Mouse (Mus musculus) CH12.LX (cell line): ENCODE measurements around the gene Sgms1.

ENCODE experiments used
- CHD2 ChIP-seq: IDR thresholded peaks from 2 replicates; pipeline ENCODE4 v1.6.1; 2011; ENCODE audit warnings: low read length, improper control_type of control experiment
- CTCF ChIP-seq, 2 experiments: IDR thresholded peaks in 1 of 2; conservative IDR thresholded peaks in 1 of 2; 2 replicates each; pipeline ENCODE4 v1.5.1; 2011 to 2012; ENCODE audit warnings: low read depth in 2 of 2, low read length in 2 of 2, improper control_type of control experiment in 1 of 2, inconsistent platforms in 1 of 2, mild to moderate bottlenecking in 1 of 2, moderate library complexity in 1 of 2
- E2F4 ChIP-seq: IDR thresholded peaks from 2 replicates; pipeline ENCODE4 v1.6.1; 2011; ENCODE audit warnings: low read depth, low read length, improper control_type of control experiment; ENCODE audit not compliant: insufficient replicate concordance
- EP300 ChIP-seq: IDR thresholded peaks from 2 replicates; pipeline ENCODE4 v1.6.1; 2011; ENCODE audit warnings: low read length, improper control_type of control experiment
- ETS1 ChIP-seq: conservative IDR thresholded peaks from 2 replicates; pipeline ENCODE4 v1.6.1; 2012; ENCODE audit warnings: low read depth, mild to moderate bottlenecking, inconsistent platforms, low read length, improper control_type of control experiment, moderate library complexity
- IRF4 ChIP-seq: IDR thresholded peaks from 2 replicates; pipeline ENCODE4 v1.6.1; 2014; ENCODE audit warnings: low read depth, mild to moderate bottlenecking, inconsistent platforms, low read length, improper control_type of control experiment
- MAFK ChIP-seq: IDR thresholded peaks from 2 replicates; pipeline ENCODE4 v1.6.1; 2011; ENCODE audit warnings: low read length, improper control_type of control experiment; ENCODE audit not compliant: insufficient replicate concordance
- MYC ChIP-seq: IDR thresholded peaks from 2 replicates; pipeline ENCODE4 v1.6.1; 2011; ENCODE audit warnings: low read depth, mild to moderate bottlenecking, improper control_type of control experiment, low read length
- PAX5 ChIP-seq: IDR thresholded peaks from 2 replicates; pipeline ENCODE4 v1.6.1; 2012; ENCODE audit warnings: low read length, inconsistent platforms, mixed read lengths
- POLR2A ChIP-seq: IDR thresholded peaks from 2 replicates; pipeline ENCODE4 v1.6.1; 2011; ENCODE audit warnings: low read depth, mild to moderate bottlenecking, improper control_type of control experiment, low read length
- RCOR1 ChIP-seq: conservative IDR thresholded peaks from 2 replicates; pipeline ENCODE4 v1.6.1; 2012; ENCODE audit warnings: low read depth, mild to moderate bottlenecking, inconsistent platforms, low read length, improper control_type of control experiment
- TBP ChIP-seq: conservative IDR thresholded peaks from 2 replicates; pipeline ENCODE4 v1.6.1; 2011; ENCODE audit warnings: low read depth, low read length, improper control_type of control experiment
- USF1 ChIP-seq: IDR thresholded peaks from 2 replicates; pipeline ENCODE4 v1.6.1; 2014; ENCODE audit warnings: low read depth, mild to moderate bottlenecking, inconsistent platforms, low read length, improper control_type of control experiment
- ZMIZ1 ChIP-seq: IDR thresholded peaks from 2 replicates; pipeline ENCODE4 v1.6.1; 2012; ENCODE audit warnings: low read depth, mild to moderate bottlenecking, inconsistent platforms, low read length, improper control_type of control experiment

DNA sequence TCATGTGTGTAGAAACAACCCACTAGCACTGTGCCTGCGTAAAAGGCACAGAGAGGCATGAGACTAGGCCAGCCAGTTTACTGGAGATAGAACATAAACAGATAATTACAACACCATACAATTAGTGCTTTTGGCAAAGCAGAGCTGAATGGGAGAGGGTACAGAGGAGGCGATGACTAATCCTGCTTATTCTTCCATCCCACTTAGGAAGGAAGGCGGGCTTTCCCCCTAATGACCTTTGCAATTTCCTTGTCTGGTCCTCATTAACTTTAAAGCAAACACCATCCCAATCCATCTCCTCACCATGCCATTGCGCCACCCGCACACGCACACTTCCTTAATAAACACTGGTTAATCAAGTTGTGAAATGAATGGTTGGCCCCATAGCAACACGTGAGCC is 91.3 kb downstream of the Sgms1 start:
- TF ChIP-seq USF1 (no peak), CTCF (conservative IDR thresholded peaks at IDR 0.05 in 1 of 2, IDR thresholded peaks at IDR 0.05 in 1 of 2; ENCODE audit: low read depth in 2 of 2, low read length in 2 of 2) (no peak), POLR2A (no peak), PAX5 (no peak), MYC (no peak), MAFK (no peak), EP300 (no peak), E2F4 (no peak), IRF4 (no peak), RCOR1 (no peak), CHD2 (no peak), ZMIZ1 (no peak), ETS1 (no peak), TBP (no peak)
